ENCODE assay signal across 16 mouse cellular contexts in the genomic region with DNA sequence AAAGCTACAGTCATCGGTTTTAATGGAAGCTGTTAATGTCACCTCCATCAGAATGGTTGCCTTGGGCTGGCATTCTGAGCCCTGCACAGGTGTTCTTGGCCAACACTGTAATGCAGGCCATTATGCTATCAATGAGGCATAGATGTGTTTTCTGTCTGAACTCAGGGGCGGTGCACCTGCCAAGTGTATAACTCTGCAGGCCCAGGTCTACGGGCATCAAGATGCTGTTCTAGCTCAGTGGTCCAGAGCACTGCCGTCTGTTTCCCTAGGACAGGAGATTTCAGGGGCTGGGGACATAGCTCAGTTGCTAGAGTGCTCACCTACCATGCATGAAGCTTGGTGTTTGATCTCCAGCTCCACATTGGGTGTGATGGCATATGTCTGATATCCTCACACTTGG.
"Had no signal": no experiment of that assay in that cellular context is flagged by ENCODE, and none has a peak within 500 bp of the region (broad histone marks: within the 10 kb centered on the region; RNA-seq: fewer than 3 reads in every experiment).

No protein-coding gene starts in this region.

- H3K36me3 ChIP-seq: lung, embryonic 15.5 days; midbrain, embryonic 13.5 days; midbrain, embryonic 15.5 days; neural tube, embryonic 12.5 days had no signal

- H3K27ac ChIP-seq: lung, embryonic 15.5 days; macrophage; midbrain, embryonic 13.5 days; midbrain, embryonic 15.5 days; neural tube, embryonic 12.5 days had no signal

- H3K9me3 ChIP-seq: lung, embryonic 15.5 days; megakaryocyte, embryonic 14.5 days; midbrain, embryonic 13.5 days; midbrain, embryonic 15.5 days; neural tube, embryonic 12.5 days had no signal

- H3K4me3 ChIP-seq: lung, embryonic 15.5 days; megakaryocyte, embryonic 14.5 days; midbrain, embryonic 13.5 days; midbrain, embryonic 15.5 days; neural tube, embryonic 12.5 days had no signal

- DNase-seq: liver, postnatal 0 days; lung, adult 2 months; lung, postnatal 14 days; lung, postnatal 36 days; right cerebral cortex, postnatal 14 days; thymus, adult 18-20 months; thymus, postnatal 14 days; thymus, postnatal 36 days had no signal

- H3K4me2 ChIP-seq: lung, embryonic 15.5 days; midbrain, embryonic 11.5 days; midbrain, embryonic 13.5 days; midbrain, embryonic 15.5 days; neural tube, embryonic 12.5 days had no signal

- H3K27me3 ChIP-seq: lung, embryonic 15.5 days; megakaryocyte, embryonic 14.5 days; midbrain, embryonic 13.5 days; midbrain, embryonic 15.5 days; neural tube, embryonic 12.5 days had no signal

- H3K9ac ChIP-seq: liver, postnatal 0 days; lung, embryonic 15.5 days; midbrain, embryonic 13.5 days; midbrain, embryonic 15.5 days; neural tube, embryonic 12.5 days had no signal

- ATAC-seq: liver, postnatal 0 days; lung, postnatal 0 days; midbrain, embryonic 13.5 days; midbrain, embryonic 15.5 days had no signal
